Mouse (Mus musculus): ENCODE data around the gene Tmem8.
"Not testable (repeated sequence)": the region's sequence is repeated elsewhere in the genome, so short reads cannot be mapped to it uniquely, and the experiment has no call there.

The Tmem8 gene

DNA sequence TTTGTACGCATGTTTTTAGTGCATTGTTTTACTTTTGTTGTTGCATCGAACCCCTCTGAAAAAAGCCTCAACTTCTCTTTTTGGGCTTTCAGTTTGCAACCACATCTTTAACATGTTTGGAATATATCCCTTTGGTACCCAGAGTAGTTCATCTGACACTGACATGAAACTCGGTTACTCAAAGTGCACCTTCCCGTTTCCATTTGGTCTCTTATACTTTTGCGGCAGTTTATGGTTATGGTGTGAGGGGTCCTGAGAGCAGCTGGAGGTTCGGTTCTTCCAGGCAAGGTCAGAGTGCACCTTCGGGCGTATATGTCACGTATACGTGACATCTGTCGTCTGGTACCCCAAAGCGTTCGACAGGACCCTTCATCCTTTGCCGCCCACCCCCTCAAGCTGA, 348 bp upstream of the Tmem8 start:
- no peak for DNase-seq

DNA sequence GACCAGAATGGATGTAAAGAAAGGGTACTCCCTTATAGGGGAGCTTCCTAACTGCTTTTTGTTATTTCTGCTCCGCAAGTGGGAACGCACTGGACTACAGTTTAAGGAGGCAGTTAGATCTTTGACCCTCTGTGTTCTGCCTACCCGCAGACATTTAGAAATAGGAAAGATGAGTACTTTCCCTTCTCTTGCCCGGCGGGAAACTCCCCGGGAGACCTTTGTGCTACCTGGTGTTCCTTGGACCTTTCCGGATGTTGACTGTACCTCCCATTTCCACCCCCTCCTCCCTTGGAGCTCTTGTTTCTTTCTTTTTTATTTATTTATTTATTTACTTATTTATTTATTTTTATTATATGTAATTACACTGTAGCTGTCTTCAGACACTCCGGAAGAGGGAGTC, 962 bp downstream of the Tmem8 start:
- peak in 1 of 2 experiments; percentile 49 for DNase-seq

DNA sequence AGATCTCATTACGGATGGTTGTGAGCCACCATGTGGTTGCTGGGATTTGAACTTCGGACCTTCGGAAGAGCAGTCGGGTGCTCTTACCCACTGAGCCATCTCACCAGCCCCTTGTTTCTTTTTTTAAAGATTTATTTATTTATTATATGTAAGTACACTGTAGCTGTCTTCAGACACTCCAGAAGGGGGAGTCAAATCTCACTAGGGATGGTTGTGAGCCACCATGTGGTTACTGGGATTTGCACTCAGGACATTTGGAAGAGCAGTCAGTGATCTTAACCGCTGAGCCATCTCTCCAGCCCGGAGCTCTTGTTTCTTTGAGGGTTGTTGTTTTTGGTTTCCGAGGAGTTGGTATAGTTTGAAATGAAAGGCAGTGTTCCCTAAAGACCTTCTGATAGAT, 1.4 kb downstream of the Tmem8 start:
- not testable (repeated sequence) for DNase-seq

- peak; percentile 51 to 75 for DNase-seq
These were observed 2.3 kb downstream of the Tmem8 start for GRCm38 (mm10) chr17:26115205-26115898.

DNA sequence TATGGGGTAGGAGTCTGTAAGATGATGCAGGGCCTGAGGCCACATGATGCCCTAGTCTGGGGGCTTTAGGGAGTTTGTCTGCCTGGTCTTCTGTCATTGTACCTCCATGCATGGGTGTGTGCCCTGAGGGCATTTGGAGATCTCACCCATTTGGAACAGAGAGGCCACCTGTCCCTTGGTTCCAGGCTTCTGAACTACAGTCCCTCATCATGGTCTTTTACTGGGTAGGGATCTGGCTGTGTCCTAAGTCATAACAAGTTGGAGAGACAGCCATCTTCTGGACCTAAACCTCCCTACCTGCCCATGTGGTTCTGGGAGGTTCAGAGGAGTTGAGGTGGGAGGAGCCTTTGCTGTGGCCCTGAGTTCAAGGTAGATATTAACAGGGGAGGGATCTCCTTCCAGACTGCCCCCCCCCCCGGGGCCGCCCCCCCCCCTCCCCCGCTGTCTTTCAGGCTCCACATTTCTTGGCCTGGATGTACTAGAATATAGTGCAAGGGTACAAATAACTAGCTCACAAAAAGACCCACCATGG, 2.9 kb downstream of the Tmem8 start:
- peak in 1 of 2 experiments; percentile 38 for DNase-seq

GRCm38 (mm10) chr17:26116503-26117258, 3.6 kb downstream of the Tmem8 start:
- DNase-seq, result no peak

DNA sequence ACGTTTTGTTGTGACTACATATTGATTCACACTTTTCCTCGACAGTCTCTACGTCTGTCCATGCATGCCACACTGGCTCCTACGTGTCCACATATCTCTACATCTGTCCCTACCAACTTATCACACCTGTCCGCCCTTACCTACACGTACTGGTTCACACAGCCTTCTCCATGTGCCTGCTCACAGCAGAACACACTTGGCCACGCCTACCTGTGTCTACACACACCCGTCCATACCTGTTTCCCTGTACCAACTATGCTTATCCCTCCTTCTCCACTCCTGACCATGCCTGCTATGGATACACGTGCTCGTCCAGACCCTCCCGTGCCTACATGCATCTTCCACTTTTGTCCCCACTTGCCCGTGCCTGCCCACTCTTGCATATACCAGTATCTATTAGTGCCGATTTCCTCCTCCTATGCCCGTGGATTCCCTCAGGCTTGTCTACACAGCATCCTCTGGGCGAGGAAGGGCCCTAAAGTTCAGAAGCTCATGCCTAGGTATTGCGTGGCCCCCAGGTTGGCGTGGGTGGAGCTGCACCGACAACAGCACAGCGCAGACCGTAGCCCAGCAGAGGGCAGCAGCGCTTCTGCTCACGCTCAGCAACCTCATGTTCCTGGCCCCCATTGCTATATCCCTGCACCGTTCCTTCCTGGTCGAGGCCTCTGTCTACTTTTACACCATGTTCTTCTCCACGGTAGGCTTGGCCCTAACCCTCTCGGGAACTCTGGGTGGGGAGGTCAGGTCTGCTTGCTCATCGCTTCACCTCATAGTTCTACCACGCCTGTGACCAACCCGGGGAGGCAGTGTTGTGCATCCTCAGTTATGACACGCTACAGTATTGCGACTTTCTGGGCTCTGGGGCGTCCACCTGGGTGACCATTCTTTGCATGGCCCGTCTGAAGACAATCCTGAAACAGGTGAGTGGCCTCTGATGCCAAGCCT, 6.9 kb downstream of the Tmem8 start:
- peak; percentile 78 to 82 for DNase-seq

DNA sequence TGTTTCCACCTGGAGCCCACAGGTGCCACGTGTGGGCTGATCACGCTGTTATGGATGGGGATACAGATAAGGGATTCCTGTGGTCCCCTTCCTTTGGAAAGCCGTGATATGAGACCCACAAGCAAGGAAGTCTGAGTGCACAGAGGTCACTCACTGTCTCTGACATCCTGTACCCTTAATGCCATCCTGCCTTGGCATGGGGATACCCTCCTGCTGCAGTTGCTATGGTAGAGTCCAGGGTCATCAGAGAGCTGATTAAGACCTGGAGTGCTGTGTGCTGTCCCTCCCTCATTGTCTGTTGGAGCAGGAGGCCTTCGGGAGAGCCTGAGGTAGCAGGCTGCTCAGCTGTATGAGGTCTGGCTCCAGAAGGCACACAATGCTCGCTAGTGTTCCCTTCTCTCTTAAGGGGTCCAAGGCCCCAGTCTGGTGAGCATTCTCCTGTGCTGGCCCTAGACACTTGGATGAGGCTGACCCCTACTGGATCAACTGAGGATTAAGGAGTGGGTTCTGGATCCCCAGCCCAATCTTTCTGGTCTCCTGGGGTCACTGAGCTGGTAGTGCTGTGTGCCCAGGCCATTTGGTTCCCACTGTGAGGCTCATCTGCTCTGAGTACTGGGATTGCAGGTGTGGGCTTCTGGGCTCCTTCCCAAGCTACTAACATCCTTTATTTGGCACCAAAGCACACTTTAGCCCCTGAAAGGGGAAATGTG, 9.5 kb downstream of the Tmem8 start:
- no peak for DNase-seq

GRCm38 (mm10) chr17:26123267-26123684, 10.2 kb downstream of the Tmem8 start, which contains the start of gene Mrpl28:
Gene Mrpl28, plus strand, starts transcription at chr17:26123500.
- DNase-seq, result peak; percentile 98 to 99

GRCm38 (mm10) chr17:26124560-26124959, 11.5 kb downstream of the Tmem8 start:
- no peak for DNase-seq

- no peak for DNase-seq
These were observed 12.1 kb downstream of the Tmem8 start for GRCm38 (mm10) chr17:26125226-26125625.

DNA sequence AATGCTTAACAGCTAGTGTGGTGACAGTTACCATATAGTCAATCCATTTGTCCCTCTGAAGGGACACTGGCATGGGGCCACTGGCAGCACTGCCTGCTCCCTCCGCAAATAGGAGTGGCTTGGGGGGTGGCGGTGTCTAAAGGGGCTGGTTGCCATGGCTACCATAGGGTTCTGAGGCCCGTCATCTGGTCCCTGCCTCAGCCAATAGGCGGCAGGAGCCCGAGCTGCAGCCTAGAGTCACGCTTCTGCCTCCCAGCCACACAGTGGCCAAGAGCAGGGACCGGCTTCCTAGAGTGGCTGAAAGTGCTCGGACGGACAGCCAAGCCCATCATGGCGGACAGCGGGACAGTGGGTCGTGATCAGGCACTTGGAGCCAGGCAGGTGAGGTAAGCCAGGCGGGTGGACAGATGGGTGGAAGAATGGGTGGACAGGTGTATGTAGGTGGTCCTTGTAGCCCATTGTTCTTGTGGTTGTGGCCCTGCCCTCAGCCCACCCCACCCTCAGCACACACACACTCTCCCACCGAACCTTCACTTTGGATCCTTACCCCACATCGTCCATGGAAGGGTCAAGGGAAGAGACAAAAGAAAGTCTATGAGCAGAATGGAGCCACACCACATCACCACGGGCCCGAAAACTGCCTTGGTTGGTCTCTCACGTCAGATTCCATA, 18.1 kb downstream of the Tmem8 start:
- no peak for DNase-seq

GRCm38 (mm10) chr17:26131856-26132853, 19.1 kb downstream of the Tmem8 start:
- DNase-seq, result no peak

- DNase-seq, result no peak
These were observed 24.1 kb downstream of the Tmem8 start for GRCm38 (mm10) chr17:26137106-26137750.

DNA sequence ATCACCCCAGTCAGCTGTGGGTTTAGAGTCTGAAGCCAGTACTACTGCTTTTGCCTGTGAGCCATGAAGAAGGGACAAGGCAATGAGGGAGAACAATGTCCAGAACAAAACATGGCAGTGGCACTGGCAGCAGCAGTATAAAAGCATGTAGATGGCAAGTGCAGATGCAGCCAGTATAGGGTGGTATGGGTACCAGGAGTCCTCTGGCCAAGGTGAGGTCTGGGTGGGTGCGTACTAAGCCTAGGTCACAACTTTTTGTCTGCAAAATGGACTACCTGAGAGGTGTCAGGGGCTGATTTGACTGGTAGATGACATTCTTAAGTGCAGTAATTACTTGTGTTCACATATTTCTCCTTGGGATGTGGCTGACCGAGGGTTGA, 24.6 kb downstream of the Tmem8 start:
- no peak for DNase-seq

- DNase-seq, result peak; percentile 95 to 97
These were observed 25.2 kb downstream of the Tmem8 start, which contains the start of gene Axin1 for GRCm38 (mm10) chr17:26138239-26138836. Gene Axin1, plus strand, starts transcription at chr17:26138688.

GRCm38 (mm10) chr17:26138901-26139381, 25.8 kb downstream of the Tmem8 start:
- peak; percentile 67 to 79 for DNase-seq

GRCm38 (mm10) chr17:26142796-26143195, 29.7 kb downstream of the Tmem8 start:
- DNase-seq, result no peak

DNA sequence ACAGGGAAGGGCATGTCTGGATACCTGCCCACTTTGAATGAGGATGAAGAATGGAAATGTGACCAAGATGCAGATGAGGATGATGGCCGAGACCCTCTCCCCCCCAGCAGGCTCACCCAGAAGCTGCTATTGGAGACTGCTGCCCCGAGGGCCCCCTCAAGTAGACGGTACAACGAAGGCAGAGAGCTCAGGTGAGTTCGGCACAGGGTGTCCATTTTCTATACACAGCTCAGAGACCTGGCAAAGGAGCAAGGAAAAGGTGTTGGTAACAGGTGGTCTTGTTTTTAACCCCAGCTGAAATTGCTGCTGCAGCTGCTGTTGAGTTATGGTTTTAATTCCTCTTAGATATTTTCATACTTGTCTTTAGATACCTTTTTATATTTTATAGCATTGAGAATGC, 30.3 kb downstream of the Tmem8 start:
- DNase-seq, result no peak
